Mouse (Mus musculus) kidney, embryonic 14.5 days (tissue): ENCODE measurements around the gene Chmp4b. TPM values are rescaled to one million over a fixed set of nuclear protein-coding genes. Genes with fewer than 3 reads are reported as not detected.

Experiments used
- ATAC-seq: fragments of 200-750 bp; cut with Nextera tagmentation; 2 replicates; pipeline ENCODE4 v1.8.0; 2017; ENCODE audit warnings: moderate number of reproducible peaks, mild to moderate bottlenecking, moderate TSS enrichment, moderate library complexity; ENCODE audit not compliant: low FRiP score, low TSS enrichment
- H3K27ac ChIP-seq: fragments of 300-500 bp; sonication (generic); 2 replicates; pipeline ENCODE4 v1.5.1; 2014; ENCODE audit warnings: low read depth, mild to moderate bottlenecking, low read length, moderate library complexity, mixed read lengths
- H3K27me3 ChIP-seq: fragments of 300-500 bp; sonication (generic); 2 replicates; pipeline ENCODE4 v1.6.1; 2014; ENCODE audit warnings: mild to moderate bottlenecking, low read length; ENCODE audit not compliant: control insufficient read depth, insufficient read depth
- H3K36me3 ChIP-seq: fragments of 300-500 bp; sonication (generic); 2 replicates; pipeline ENCODE4 v1.6.1; 2014; ENCODE audit warnings: low read length, mixed read lengths; ENCODE audit not compliant: control insufficient read depth, insufficient read depth
- H3K4me1 ChIP-seq: fragments of 300-500 bp; sonication (generic); 2 replicates; pipeline ENCODE4 v1.6.1; 2014; ENCODE audit warnings: low read length, mixed read lengths; ENCODE audit not compliant: control insufficient read depth, insufficient read depth
- H3K4me2 ChIP-seq: fragments of 300-500 bp; sonication (generic); replicated peaks from 2 replicates; pipeline ENCODE4 v1.6.1; 2014; ENCODE audit warnings: low read depth, mild to moderate bottlenecking, low read length
- H3K4me3 ChIP-seq: fragments of 300-500 bp; sonication (generic); 2 replicates; pipeline ENCODE4 v1.5.1; 2014; ENCODE audit warnings: mild to moderate bottlenecking, low read length
- H3K9ac ChIP-seq: fragments of 300-500 bp; sonication (generic); 2 replicates; pipeline ENCODE4 v1.6.1; 2014; ENCODE audit warnings: low read depth, mild to moderate bottlenecking, low read length, moderate library complexity
- H3K9me3 ChIP-seq: fragments of 300-500 bp; sonication (generic); 2 replicates; pipeline ENCODE4 v1.6.1; 2016; ENCODE audit warnings: low read length; ENCODE audit not compliant: control insufficient read depth
- WGBS: fragments of 180-500 bp; shearing (Covaris S2); extraction: QIAGEN DNeasy Blood & Tissue Kit; methylation state at CpG from one replicate; pipeline ENCODE4 v1.1.7; 2014; 5-methylcytosine and 5-hydroxymethylcytosine counted together
- polyA plus RNA-seq: library from polyadenylated mRNA; unstranded; fragments of >200 nt; fragmentation: Nextera tagmentation; extraction: Ambion mirVana; gene quantifications from 2 replicates; pipeline ENCODE4 v1.2.1, GENCODE M21; 2014

The Chmp4b gene
- polyA plus RNA-seq, 1 experiment from 2014 or later = 13.9 TPM

DNA sequence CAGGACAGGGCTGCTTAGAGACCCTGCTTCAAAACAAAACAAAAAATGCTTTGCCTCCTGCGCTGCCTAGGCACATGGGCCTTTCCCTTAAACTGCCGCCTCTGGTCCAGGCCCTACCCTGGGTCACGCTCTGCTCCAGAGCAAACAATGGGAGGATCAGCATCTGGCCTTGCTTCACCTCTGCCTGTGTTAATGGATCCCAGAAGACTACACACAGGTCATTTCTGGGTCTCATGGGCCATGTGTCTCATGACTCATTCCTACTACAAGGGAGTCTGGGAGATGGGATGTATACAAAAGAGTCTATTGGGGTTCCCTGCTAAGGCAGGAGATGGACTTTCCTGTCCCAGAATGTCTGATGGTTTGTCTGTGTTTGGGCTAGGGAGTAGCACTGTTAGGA is 45.2 kb downstream of the Chmp4b start:
- Histone ChIP-seq H3K27ac (no peak overlapping the region), H3K4me3 (no peak overlapping the region), H3K27me3 (no peaks in the 10 kb centered on the region), H3K4me2 (no peak overlapping the region), H3K36me3 (peaks cover 33% of the 10 kb centered on the region), H3K9ac (no peak overlapping the region), H3K9me3 (no peaks in the 10 kb centered on the region), H3K4me1 (no peaks in the 10 kb centered on the region)
- ATAC-seq = no peak
- WGBS = 74% methylated on average over 3 of the region's 3 CpGs

DNA sequence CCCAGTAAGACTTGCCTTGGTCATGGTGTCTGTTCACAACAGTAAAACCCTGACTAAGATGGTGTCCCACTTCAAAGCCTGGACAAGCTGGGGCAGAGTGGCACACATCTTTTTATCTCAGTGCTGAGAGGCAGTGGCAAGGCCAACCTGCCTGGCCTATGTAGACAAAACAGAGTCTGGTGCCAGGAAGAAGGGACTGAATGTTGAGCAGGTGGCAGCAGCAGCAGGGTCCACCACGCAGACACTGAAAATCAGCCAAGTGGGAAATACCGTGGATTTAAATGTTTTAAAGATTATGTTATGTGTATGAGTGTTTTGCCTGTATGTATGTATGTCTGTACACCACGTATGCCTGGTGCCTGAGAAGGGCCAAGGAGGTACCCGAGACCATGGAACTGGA is 47.9 kb downstream of the Chmp4b start:
- H3K4me1 ChIP-seq = no peaks in the 10 kb centered on the region
- no peaks in the 10 kb centered on the region for H3K27me3 ChIP-seq
- no peak for ATAC-seq
- 98% methylated on average over 4 of the region's 4 CpGs for WGBS
- H3K9me3 ChIP-seq = no peaks in the 10 kb centered on the region
- H3K4me2 ChIP-seq = no peak overlapping the region
- H3K9ac ChIP-seq = no peak overlapping the region
- H3K4me3 ChIP-seq = no peak overlapping the region
- no peak overlapping the region for H3K27ac ChIP-seq
- peaks cover 8% of the 10 kb centered on the region for H3K36me3 ChIP-seq

DNA sequence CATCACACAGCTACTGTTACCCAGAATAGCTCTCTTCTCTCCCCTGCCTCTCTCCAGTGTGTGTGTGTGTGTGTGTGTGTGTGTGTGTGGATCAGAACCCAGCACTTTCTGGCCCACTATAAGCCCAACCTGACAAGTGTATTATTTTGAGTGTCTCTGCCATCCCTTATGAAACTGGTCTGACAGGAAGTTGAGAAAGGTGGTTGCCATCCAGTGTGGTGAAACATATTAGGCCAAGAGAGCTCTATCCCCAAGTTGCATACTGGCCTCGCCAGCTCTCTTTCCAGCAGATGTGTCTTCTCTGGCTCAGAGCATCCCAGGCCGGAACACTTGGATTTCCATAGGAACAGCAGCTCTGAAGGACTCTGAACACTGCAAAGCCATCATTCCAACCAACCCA is 48.7 kb downstream of the Chmp4b start:
- 87% methylated on average over 2 of the region's 2 CpGs for WGBS
- no peak overlapping the region for H3K4me3 ChIP-seq
- H3K9me3 ChIP-seq = no peaks in the 10 kb centered on the region

DNA sequence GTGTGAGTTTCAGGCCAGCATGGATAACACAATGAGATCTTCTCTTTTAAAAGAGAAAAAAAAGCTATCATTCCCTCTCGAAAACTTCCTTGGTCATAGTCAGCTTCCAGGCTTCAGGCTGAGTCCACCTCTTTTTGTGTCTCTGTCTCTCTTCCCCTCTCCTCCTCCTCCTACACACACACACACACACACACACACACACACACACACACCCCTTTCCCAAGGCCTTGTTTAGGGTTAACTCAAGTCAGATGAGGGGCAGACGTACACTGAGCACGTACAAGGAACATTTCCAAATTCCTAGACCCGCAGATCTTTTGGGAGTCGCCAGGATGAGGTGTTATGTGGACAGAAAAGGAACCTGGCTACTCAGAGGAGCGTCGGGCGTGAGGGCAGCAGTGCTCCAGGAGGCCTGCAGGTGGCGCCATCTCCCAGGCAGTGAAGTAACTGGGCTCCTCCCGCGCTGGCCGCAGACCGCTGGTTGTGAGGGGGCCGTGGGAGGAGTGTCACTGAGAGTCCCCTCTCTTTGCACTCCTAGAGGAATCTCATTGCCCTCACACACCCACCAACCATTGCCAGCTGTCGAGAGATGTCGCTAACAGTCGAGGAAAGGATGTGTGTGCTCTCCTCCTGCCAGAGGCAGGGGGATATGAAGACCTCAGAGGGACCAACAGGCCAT is 51.3 kb downstream of the Chmp4b start:
- Histone ChIP-seq H3K27me3 (no peaks in the 10 kb centered on the region), H3K4me1 (no peaks in the 10 kb centered on the region), H3K4me3 (no peak overlapping the region), H3K9me3 (no peaks in the 10 kb centered on the region), H3K27ac (no peak overlapping the region), H3K36me3 (no peaks in the 10 kb centered on the region), H3K9ac (no peak overlapping the region; the same call in 1 of the 2 replicates), H3K4me2 (peak overlapping the region; percentile 22; the same call in 1 of the 2 replicates)
- 6% methylated on average over 17 of the region's 17 CpGs for WGBS
- peak; percentile 85 for ATAC-seq

More for the DNA sequence above, 48.7 kb downstream of the Chmp4b start:
- no peak overlapping the region for H3K27ac ChIP-seq
- no peak overlapping the region for H3K9ac ChIP-seq
- H3K27me3 ChIP-seq = no peaks in the 10 kb centered on the region
- peaks cover under 1% of the 10 kb centered on the region for H3K36me3 ChIP-seq
- H3K4me2 ChIP-seq = no peak overlapping the region
- no peaks in the 10 kb centered on the region for H3K4me1 ChIP-seq
- no peak for ATAC-seq

DNA sequence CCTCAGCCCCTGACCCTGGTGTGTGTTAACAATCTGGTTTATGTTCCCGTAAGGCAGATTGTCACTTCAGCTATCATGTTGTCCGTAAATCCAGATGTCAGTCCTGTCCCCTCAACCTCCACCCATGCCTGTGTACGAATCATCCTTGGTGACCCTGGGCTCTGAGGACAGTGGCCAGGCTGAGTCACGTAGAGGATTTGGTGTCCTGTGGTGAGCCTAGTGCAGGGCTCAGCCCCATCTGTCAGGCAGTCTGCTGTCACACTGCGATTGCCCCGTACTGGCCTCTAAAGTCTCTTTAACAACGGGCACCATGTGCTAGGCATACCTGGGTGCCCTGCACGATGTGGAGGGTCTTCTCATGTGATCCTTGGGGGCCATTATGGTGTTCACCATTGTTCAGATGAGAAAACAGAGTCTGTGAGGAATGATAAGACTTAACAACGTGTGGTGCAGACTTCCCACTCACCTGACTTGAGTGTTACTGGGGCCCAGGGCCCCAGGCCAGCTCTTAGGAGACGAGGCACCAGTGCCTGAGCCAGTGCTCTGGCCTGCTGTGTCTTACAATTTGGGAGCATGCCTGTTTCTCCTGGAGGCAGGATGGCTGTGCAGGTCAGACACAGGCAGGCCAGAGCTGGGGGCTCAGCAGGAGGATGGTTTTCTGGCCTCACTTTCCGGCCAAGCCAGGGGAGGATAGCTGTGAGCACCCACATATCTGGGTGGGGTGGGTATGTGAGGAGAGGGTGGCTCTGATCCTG is 55.2 kb downstream of the Chmp4b start:
- H3K4me3 ChIP-seq = no peak overlapping the region
- no peaks in the 10 kb centered on the region for H3K36me3 ChIP-seq
- no peaks in the 10 kb centered on the region for H3K9me3 ChIP-seq
- H3K27ac ChIP-seq = no peak overlapping the region
- H3K9ac ChIP-seq = 0 out of 2 replicates have a peak overlapping the region, but pooled peaks have one; percentile 7
- no peak overlapping the region for H3K4me2 ChIP-seq
- no peak for ATAC-seq
- WGBS = 31% methylated on average over 11 of the region's 11 CpGs
- no peaks in the 10 kb centered on the region for H3K4me1 ChIP-seq
- H3K27me3 ChIP-seq = no peaks in the 10 kb centered on the region

DNA sequence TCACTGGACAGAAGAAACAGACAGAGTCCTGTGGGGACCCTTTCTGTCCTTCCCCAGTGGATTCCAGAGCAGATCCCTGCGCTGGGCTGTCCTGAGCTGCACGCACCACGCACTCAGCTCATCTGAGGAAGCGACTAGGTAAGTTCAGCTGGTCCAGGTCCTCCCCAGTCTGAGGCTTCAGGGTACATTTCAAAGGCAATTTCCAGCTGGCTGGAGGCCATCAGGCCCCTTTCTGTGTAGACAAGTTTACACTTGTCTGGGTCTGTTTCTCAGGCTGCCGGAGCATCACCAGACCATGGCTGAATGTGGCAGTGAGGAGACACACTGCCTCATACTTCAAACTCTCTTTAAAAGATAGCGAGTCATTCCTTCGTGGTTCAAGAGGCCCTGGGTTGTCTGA is 55.8 kb downstream of the Chmp4b start:
- no peaks in the 10 kb centered on the region for H3K9me3 ChIP-seq
- no peaks in the 10 kb centered on the region for H3K27me3 ChIP-seq
- WGBS = 67% methylated on average over 7 of the region's 7 CpGs
- no peak for ATAC-seq
- H3K4me2 ChIP-seq = no peak overlapping the region
- no peak overlapping the region for H3K4me3 ChIP-seq
- H3K4me1 ChIP-seq = peaks cover 1% of the 10 kb centered on the region; the same call in 1 of the 2 replicates
- no peaks in the 10 kb centered on the region for H3K36me3 ChIP-seq
- 0 out of 2 replicates have a peak overlapping the region, but pooled peaks have one; percentile 7 for H3K9ac ChIP-seq
- H3K27ac ChIP-seq = no peak overlapping the region

DNA sequence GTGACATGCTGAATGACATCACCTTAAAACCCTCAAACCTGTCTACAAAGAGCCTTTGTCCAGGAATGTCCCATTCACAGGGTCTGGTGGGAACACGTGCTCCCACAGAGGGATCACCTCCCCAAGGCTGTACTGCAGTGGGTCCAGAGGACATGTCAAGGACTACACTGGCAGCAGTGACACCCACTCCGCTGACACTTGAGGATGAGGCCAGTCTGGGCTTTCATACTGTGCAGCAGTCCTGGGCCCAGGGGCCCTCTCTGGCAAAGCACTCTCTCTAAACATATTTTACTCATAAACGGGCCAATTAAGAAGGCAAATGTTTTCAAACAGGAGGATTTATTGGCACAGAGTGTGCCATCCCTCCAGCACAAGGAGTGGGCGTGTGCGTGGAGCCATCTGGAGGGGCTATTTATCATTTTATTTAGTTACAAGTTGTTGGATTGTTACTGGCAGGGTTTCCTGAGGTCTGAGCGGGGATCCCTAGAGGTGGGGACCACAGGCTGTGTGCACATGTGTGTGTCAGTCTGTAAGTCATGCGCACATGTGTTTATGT is 56.4 kb downstream of the Chmp4b start:
- WGBS = 42% methylated on average over 7 of the region's 7 CpGs
- Histone ChIP-seq H3K4me1 (peaks cover 4% of the 10 kb centered on the region; the same call in 1 of the 2 replicates), H3K27ac (no peak overlapping the region), H3K4me2 (no peak overlapping the region), H3K9ac (no peak overlapping the region), H3K9me3 (no peaks in the 10 kb centered on the region), H3K27me3 (no peaks in the 10 kb centered on the region), H3K4me3 (no peak overlapping the region), H3K36me3 (no peaks in the 10 kb centered on the region)
- no peak for ATAC-seq

DNA sequence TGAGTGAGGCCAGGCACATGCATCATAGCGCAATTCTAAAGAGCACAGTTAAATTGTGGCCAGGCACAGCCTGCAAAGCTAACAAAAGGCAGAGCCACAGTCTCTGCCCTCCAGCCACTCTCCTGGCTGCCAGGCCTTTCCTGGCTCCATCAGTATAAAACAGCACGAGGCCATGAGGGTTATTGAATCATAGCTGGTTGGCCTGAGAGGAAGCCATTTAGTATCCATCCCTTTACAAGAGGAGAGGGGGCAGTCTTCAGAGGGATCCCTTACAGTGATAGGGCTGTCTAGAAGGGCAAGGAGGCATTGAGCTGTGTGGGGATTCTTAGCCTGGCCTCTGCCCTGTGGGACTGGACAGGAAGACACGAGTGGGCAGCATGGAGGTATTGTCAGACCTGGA is 60.2 kb downstream of the Chmp4b start:
- Histone ChIP-seq H3K27me3 (no peaks in the 10 kb centered on the region), H3K4me3 (no peak overlapping the region), H3K9ac (no peak overlapping the region), H3K36me3 (no peaks in the 10 kb centered on the region), H3K27ac (no peak overlapping the region), H3K4me1 (peaks cover 4% of the 10 kb centered on the region; the same call in 1 of the 2 replicates), H3K9me3 (no peaks in the 10 kb centered on the region), H3K4me2 (no peak overlapping the region)
- 58% methylated on average over 3 of the region's 3 CpGs for WGBS
- no peak for ATAC-seq

DNA sequence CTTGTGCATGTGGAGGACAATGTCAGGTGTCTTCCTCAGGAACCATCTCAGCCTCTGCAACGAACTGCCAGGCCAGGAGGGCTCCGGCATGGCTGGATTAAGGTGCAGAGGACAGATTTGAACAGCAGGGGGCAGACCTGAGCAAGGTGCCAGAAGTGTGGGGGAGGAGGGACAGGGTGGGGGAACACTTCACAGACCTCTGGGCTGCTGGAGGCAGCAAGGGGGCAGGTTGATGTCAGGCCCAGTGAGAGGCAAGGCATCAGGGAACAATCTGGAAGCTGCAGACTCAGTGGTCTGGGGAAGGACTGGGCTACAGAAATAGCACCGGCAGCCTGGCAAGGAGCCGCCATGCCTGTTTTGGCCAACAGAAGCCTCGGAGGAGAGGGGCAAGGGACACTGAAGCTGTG is 60.8 kb downstream of the Chmp4b start:
- peak; percentile 56 for ATAC-seq
- Histone ChIP-seq H3K9me3 (no peaks in the 10 kb centered on the region), H3K4me3 (no peak overlapping the region), H3K4me1 (peaks cover 4% of the 10 kb centered on the region; the same call in 1 of the 2 replicates), H3K9ac (no peak overlapping the region), H3K27ac (no peak overlapping the region), H3K27me3 (no peaks in the 10 kb centered on the region), H3K36me3 (no peaks in the 10 kb centered on the region), H3K4me2 (no peak overlapping the region)
- 48% methylated on average over 5 of the region's 5 CpGs for WGBS
